Mouse (Mus musculus) midbrain, embryonic 11.5 days (tissue): ENCODE measurements around the gene Dnmt3l. TPM values are rescaled to one million over a fixed set of nuclear protein-coding genes. Genes with fewer than 3 reads are reported as not detected.
A peak's percentile ranks its signal among the peaks of the same experiment; 100 is the strongest.
"Not testable (repeated sequence)": the region's sequence is repeated elsewhere in the genome, so short reads cannot be mapped to it uniquely, and the experiment has no call there.

Experiments used
- ATAC-seq: fragments of 200-750 bp; cut with Nextera tagmentation; 2 replicates; pipeline ENCODE4 v1.8.0; 2017; ENCODE audit warnings: moderate TSS enrichment, moderate library complexity; ENCODE audit not compliant: low FRiP score
- DNase-seq: peaks from one replicate; pipeline ENCODE4 v3.0.0; 2015; ENCODE audit warnings: low spot score; ENCODE audit errors: missing footprints
- H3K27ac ChIP-seq: fragments of 300-500 bp; sonication (generic); 2 replicates; pipeline ENCODE4 v1.5.1; 2014; ENCODE audit warnings: low read depth, low read length
- H3K27me3 ChIP-seq: fragments of 300-500 bp; sonication (generic); 2 replicates; pipeline ENCODE4 v1.6.1; 2014; ENCODE audit warnings: mild to moderate bottlenecking, low read length, moderate library complexity, mixed read lengths; ENCODE audit not compliant: control insufficient read depth, insufficient read depth
- H3K36me3 ChIP-seq: fragments of 300-500 bp; sonication (generic); 2 replicates; pipeline ENCODE4 v1.6.1; 2014; ENCODE audit warnings: mild to moderate bottlenecking, low read length, moderate library complexity, mixed read lengths; ENCODE audit not compliant: control insufficient read depth, insufficient read depth
- H3K4me1 ChIP-seq: fragments of 300-500 bp; sonication (generic); 2 replicates; pipeline ENCODE4 v1.6.1; 2014; ENCODE audit warnings: low read length; ENCODE audit not compliant: control insufficient read depth, insufficient read depth
- H3K4me2 ChIP-seq: fragments of 300-500 bp; sonication (generic); 2 replicates; pipeline ENCODE4 v1.6.1; 2014; ENCODE audit warnings: mild to moderate bottlenecking, moderate library complexity
- H3K4me3 ChIP-seq: fragments of 300-500 bp; sonication (generic); 2 replicates; pipeline ENCODE4 v1.5.1; 2014; ENCODE audit warnings: low read depth, low read length
- H3K9ac ChIP-seq: fragments of 300-500 bp; sonication (generic); 2 replicates; pipeline ENCODE4 v1.6.1; 2014; ENCODE audit warnings: low read length
- H3K9me3 ChIP-seq: fragments of 300-500 bp; sonication (generic); 2 replicates; pipeline ENCODE4 v1.6.1; 2016; ENCODE audit warnings: low read length; ENCODE audit not compliant: control insufficient read depth
- WGBS: fragments of 180-500 bp; shearing (Covaris S2); extraction: QIAGEN DNeasy Blood & Tissue Kit; methylation state at CpG from one replicate; pipeline ENCODE4 v1.1.7; 2014; 5-methylcytosine and 5-hydroxymethylcytosine counted together
- polyA plus RNA-seq: library from polyadenylated mRNA; unstranded; fragments of >200 nt; fragmentation: Nextera tagmentation; extraction: Ambion mirVana; gene quantifications from 2 replicates; pipeline ENCODE4 v1.2.1, GENCODE M21; 2014

Dnmt3l gene
- polyA plus RNA-seq, 1 experiment from 2014 or later, result not detected

DNA sequence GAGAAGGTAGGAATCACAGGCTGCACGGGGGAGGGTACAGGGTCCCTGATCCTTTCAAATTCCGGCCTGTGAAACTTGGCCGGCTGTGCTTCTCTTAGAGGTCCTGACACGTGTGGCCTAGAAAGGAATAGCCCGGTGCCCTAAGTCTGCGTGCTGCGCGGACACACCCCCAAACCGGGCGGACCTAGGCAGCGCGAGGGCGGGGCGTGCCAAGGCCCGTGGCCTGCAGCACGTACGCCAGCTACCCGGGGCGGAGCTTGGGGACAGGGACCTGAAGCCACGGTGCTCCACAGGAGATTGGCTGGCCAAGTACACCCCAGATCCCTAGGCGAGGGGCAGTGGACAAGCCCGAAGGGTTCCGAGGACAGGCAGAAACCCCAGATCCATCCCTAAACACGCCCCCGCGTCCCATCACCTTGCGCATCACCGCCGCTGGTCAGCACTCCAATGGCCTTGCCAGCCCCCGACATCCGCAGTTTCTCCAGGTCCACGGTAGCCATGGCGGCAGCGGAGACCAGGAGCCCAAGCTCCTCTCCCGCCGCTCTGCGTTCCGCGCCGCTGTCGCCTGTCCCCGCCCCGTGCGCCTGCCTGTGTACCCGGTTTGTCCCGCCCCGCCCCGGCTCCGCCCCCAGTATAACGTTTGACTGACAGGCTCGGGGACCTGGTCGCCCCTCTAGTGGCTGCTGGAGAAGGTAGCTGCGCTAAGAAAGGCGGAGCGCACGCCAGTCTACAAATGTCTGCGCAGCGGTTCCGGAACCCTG is 32.4 kb upstream of the Dnmt3l start:
- ATAC-seq (peak; percentile 96), DNase-seq (peak; percentile 99)
- Histone ChIP-seq H3K4me1 (peaks cover 22% of the 10 kb centered on the region), H3K36me3 (no peaks in the 10 kb centered on the region), H3K27me3 (no peaks in the 10 kb centered on the region), H3K9me3 (no peaks in the 10 kb centered on the region), H3K27ac (peak overlapping the region; percentile 80), H3K9ac (peak overlapping the region; percentile 74), H3K4me3 (peak overlapping the region; percentile 65), H3K4me2 (peak overlapping the region; percentile 72)
- WGBS, result under 1% methylated on average over 59 of the region's 59 CpGs

DNA sequence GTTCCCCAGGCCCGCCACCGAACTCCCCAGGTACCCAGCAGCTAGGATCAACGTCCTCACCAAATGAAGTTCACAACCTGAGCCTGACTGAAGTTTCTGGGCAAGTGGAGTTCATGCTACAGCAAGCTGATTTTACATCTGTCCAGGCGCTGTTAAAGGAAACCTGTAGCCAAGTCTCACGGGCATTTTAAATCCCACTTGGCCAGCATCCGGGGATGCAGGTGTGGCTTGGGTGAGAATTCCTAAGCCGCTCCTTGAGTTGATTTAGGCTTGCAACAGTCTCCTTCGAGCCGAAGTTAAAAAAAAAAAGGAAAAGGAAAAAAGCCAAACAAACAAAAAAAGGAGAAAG is 31.8 kb upstream of the Dnmt3l start, which contains the start of gene Pfkl:
Gene Pfkl (minus strand): TSS at position 139 of the 349 bp plus-strand sequence.
- H3K9me3 ChIP-seq, result no peaks in the 10 kb centered on the region
- ATAC-seq, result peak; percentile 10; the same call in 1 of the 2 replicates

DNA sequence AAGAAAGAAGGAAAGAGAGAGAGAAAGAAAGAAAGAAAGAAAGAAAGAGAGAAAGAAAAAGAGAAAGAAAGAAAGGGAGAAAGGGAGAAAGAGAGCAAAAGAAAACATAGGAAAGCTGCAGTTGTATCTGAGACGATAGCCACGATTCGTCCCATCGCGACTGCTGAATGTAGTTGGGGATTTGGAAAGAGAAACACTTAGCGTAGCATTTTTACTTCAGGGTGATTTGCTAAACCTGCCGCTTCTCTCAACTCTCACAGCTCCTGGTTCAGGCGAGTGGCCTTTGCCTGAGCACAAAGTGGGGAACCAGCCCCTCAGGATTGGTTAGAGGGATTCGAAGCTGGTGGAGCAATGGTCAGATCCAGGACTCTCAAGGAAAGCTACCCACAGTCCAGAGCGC is 31.4 kb upstream of the Dnmt3l start:
- H3K27ac ChIP-seq, result no peak overlapping the region

More for the DNA sequence above, 31.8 kb upstream of the Dnmt3l start, which contains the start of gene Pfkl:
- peak within 1 kb of the TSS; percentile 74 for H3K9ac ChIP-seq
- H3K4me1 ChIP-seq, result peaks cover 22% of the 10 kb centered on the region
- H3K27me3 ChIP-seq, result no peaks in the 10 kb centered on the region
- WGBS, result under 1% methylated on average over 9 of the region's 9 CpGs
- no peaks in the 10 kb centered on the region for H3K36me3 ChIP-seq
- H3K4me2 ChIP-seq, result peak within 1 kb of the TSS; percentile 72
- DNase-seq, result no peak
- peak within 1 kb of the TSS; percentile 80 for H3K27ac ChIP-seq
- H3K4me3 ChIP-seq, result peak within 1 kb of the TSS; percentile 65

DNA sequence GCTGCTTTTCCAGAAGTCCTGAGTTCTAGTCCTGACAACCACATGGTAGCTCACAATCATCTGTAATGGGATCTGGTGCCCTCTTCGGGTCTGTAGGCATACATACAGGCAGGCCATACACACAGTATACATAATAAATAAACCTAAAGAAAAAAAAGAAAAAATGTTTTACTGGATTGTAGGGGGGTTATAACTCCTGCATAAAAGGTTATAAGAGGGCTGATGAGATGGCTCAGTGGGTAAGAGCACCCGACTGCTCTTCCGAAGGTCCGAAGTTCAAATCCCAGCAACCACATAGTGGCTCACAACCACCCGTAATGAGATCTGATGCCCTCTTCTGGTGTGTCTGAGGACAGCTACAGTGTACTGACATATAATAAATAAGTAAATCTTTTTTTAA is 30.6 kb upstream of the Dnmt3l start:
- ATAC-seq, H3K9me3 ChIP-seq, H3K4me2 ChIP-seq, H3K27me3 ChIP-seq, H3K27ac ChIP-seq, DNase-seq, H3K4me3 ChIP-seq, H3K9ac ChIP-seq, H3K36me3 ChIP-seq: not testable (repeated sequence)
- WGBS, result 98% methylated on average over 5 of the region's 5 CpGs
- H3K4me1 ChIP-seq, result peaks cover 20% of the 10 kb centered on the region

More for the DNA sequence above, 31.4 kb upstream of the Dnmt3l start:
- Histone ChIP-seq H3K4me2 (peak overlapping the region; percentile 28; the same call in 1 of the 2 replicates), H3K4me1 (peaks cover 22% of the 10 kb centered on the region), H3K9ac (no peak overlapping the region), H3K9me3 (no peaks in the 10 kb centered on the region), H3K27me3 (no peaks in the 10 kb centered on the region), H3K4me3 (no peak overlapping the region; the same call in 1 of the 2 replicates), H3K36me3 (no peaks in the 10 kb centered on the region)
- DNase-seq, result peak; percentile 86
- WGBS, result 21% methylated on average over 10 of the region's 10 CpGs
- ATAC-seq, result no peak

DNA sequence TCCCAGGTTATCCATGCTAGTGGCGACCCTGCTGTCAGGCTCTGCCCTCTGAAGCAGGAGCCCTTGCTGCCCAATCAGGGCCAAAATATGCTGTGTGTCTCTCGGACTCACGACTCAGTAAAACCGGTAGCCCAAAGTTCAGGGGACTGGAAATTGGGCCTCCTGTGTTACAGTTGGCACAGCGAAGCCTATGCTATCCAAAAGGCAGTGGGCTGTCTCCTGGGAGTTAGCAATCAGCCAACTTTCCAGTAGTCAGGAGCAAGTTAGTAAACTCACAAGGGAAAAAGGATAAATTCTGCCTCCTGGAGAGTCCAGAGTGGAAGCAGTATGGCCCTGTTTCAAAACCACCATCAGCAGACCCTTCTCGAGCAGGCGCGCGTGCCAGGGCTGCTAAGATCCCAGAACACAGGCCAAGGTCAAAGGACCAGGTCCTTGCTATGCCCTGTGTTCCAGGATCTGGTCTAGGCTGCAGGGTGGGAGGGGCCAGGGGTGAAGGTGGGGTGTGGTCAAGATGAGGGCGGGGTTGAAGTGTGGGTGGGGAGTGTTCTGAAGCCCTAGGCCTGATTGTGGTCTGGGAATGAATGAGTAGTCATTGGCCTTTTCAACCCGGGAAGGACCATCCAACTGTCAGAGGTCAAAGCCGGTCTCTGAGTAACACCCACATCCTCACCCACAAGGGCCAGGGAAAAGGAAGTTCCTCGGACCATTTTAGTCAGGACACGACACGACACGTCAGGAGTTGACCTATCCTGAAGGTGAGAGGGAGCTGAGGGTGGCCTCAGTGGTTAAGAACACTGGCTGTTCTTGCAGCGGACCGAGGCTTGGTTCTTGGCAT is 28.9 kb upstream of the Dnmt3l start:
- Histone ChIP-seq H3K4me1 (peaks cover 11% of the 10 kb centered on the region), H3K27me3 (no peaks in the 10 kb centered on the region), H3K27ac (no peak overlapping the region), H3K9ac (no peak overlapping the region), H3K4me3 (no peak overlapping the region), H3K9me3 (no peaks in the 10 kb centered on the region), H3K4me2 (no peak overlapping the region), H3K36me3 (no peaks in the 10 kb centered on the region)
- 90% methylated on average over 18 of the region's 18 CpGs for WGBS
- DNase-seq (no peak), ATAC-seq (no peak)

DNA sequence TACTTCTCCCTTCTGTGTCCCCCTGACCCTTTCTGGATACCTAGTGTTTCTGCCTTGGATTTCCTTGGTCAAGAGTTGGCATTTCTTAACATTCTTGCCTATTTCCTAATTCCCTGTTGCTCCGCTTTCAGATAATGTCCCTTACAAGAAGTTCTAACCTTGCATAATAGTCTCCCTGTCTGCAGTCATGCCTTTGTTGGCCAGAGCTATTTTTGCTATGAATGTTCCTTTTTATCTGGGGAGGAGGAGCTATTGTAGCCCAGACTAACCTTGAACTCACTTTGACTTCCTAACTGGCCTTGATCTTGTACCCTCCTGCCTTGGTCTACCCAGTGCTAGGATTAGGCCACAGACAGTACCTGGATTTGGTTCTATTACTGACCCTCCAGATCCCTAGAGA is 26.3 kb upstream of the Dnmt3l start:
- WGBS, result 97% methylated on average over 1 of the region's 1 CpGs
- ATAC-seq (no peak), DNase-seq (no peak)
- H3K4me3 ChIP-seq, result no peak overlapping the region
- H3K27me3 ChIP-seq, result no peaks in the 10 kb centered on the region
- H3K27ac ChIP-seq, result no peak overlapping the region
- H3K36me3 ChIP-seq, result no peaks in the 10 kb centered on the region
- H3K9me3 ChIP-seq, result no peaks in the 10 kb centered on the region
- H3K9ac ChIP-seq, result no peak overlapping the region
- no peak overlapping the region for H3K4me2 ChIP-seq
- no peaks in the 10 kb centered on the region for H3K4me1 ChIP-seq

DNA sequence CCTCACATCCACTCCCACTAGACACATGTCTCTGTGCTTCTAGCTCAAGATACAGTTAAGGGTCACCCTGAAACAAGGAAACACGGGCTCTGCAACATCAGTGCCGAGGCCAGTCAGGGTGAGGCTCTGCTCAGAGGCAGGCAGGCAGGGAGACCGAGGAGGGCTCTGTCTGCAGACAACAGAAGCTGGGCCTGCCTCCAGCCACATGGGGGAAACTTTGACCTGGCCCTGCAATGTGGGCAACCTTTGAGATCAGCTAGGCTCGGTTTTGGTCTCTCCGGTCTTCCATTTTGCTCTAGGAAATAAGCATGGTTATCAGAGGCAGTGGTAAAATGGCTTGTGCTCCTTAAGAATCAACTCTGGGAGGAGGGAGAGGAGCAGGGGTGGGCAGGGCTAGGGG is 25.4 kb upstream of the Dnmt3l start:
- ATAC-seq, result no peak
- Histone ChIP-seq H3K4me1 (no peaks in the 10 kb centered on the region), H3K9ac (no peak overlapping the region), H3K27me3 (no peaks in the 10 kb centered on the region), H3K9me3 (no peaks in the 10 kb centered on the region), H3K4me3 (no peak overlapping the region), H3K27ac (no peak overlapping the region), H3K4me2 (no peak overlapping the region), H3K36me3 (no peaks in the 10 kb centered on the region)
- peak; percentile 39 for DNase-seq
- WGBS, result 63% methylated on average over 5 of the region's 5 CpGs

DNA sequence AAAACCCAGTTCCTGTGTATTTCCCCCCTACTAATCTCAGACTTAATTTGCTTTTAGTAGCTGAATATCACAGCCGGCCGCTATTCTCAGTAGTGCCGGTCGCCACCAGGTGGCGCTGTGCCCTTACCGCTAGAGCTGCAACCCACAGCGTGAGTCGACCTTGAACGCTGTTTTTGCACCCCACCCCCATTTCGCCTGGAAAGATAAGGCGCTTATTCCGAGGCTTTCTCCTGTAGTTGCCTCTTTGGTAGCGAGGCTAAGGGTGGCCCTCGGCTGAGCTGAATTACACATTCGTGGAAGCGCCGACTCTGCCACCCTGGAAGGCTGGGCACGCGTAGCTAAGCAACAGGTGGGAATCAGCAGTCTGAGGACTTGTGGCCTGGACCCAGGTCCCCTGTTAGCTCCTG is 22.9 kb upstream of the Dnmt3l start:
- DNase-seq, result peak; percentile 99
- Histone ChIP-seq H3K36me3 (no peaks in the 10 kb centered on the region), H3K4me3 (peak overlapping the region; percentile 23), H3K9ac (no peak overlapping the region), H3K27ac (no peak overlapping the region), H3K4me1 (no peaks in the 10 kb centered on the region), H3K9me3 (no peaks in the 10 kb centered on the region), H3K4me2 (peak overlapping the region; percentile 45), H3K27me3 (no peaks in the 10 kb centered on the region)
- peak; percentile 73; the same call in 1 of the 2 replicates for ATAC-seq
- 21% methylated on average over 19 of the region's 19 CpGs for WGBS

DNA sequence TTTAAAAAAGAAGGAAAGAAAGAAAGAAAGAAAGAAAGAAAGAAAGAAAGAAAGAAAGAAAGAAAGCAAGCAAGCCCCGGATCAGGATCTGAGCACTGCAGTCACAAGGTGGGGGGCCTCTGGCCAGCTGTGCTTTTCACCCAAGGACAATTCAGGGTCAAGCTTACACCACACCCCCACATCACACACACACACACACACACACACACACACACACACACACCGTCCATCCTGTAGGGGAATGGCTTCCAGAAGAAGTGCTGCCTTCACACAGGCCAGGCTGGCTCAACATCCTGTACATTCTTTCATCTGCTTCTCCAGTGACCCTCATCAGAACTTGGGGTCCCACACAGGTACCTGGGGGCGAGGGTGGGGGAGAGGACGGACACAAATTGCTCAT is 22.5 kb upstream of the Dnmt3l start:
- Histone ChIP-seq H3K4me3 (no peak overlapping the region), H3K9me3 (no peaks in the 10 kb centered on the region), H3K36me3 (no peaks in the 10 kb centered on the region), H3K27ac (no peak overlapping the region), H3K27me3 (no peaks in the 10 kb centered on the region), H3K4me2 (no peak overlapping the region; the same call in 1 of the 2 replicates), H3K4me1 (no peaks in the 10 kb centered on the region), H3K9ac (no peak overlapping the region)
- 80% methylated on average over 4 of the region's 4 CpGs for WGBS
- ATAC-seq (0 out of 2 replicates have a peak, but pooled peaks have one; percentile 30), DNase-seq (peak; percentile 70)
